Mouse (Mus musculus) bone marrow, adult 2 months (tissue): ENCODE results near the gene Gnmt. TPM values are rescaled to one million over a fixed set of nuclear protein-coding genes. Genes with fewer than 3 reads are reported as not detected.

Experiments
- H3K27ac ChIP-seq: fragments of 200-500 bp; 2 replicates; pipeline ENCODE4 v1.5.1; 2012; ENCODE audit warnings: low read depth, mild to moderate bottlenecking, control low read depth, inconsistent platforms, low read length; ENCODE audit not compliant: control insufficient read depth, poor library complexity, insufficient read depth
- H3K4me1 ChIP-seq: fragments of 200-500 bp; 2 replicates; pipeline ENCODE4 v1.6.1; 2011; ENCODE audit warnings: low read length; ENCODE audit not compliant: control insufficient read depth, insufficient read depth
- H3K4me3 ChIP-seq: fragments of 200-500 bp; replicated peaks from 2 replicates; pipeline ENCODE3; 2011; ENCODE audit warnings: mild to moderate bottlenecking, low read depth, low read length, control low read depth; ENCODE audit not compliant: control insufficient read depth
- CTCF ChIP-seq: fragments of 200-500 bp; IDR thresholded peaks from 2 replicates; pipeline ENCODE4 v1.5.1; 2011; ENCODE audit warnings: low read length, control low read depth; ENCODE audit not compliant: control insufficient read depth, insufficient read depth
- POLR2A ChIP-seq: fragments of 200-500 bp; IDR thresholded peaks from 2 replicates; pipeline ENCODE4 v1.6.1; 2011; ENCODE audit warnings: low read depth, mild to moderate bottlenecking, control low read depth, low read length, borderline replicate concordance; ENCODE audit not compliant: control insufficient read depth
- whole genome bisulfite sequencing: fragments of 180-500 bp; shearing (Covaris S2); methylation state at CpG from one replicate; pipeline ENCODE4 v1.1.7; 2018; 5-methylcytosine and 5-hydroxymethylcytosine counted together
- polyA plus RNA-seq: library from polyadenylated mRNA; stranded (reverse); fragments of >200 nt; gene quantifications from 2 replicates; pipeline ENCODE4 v1.2.4, GENCODE M21; 2011; ENCODE audit warnings: low replicate concordance; ENCODE audit not compliant: missing spikeins, insufficient read depth, insufficient read length

Gnmt gene
- polyA plus RNA-seq, 1 experiment = 2.9 TPM

DNA sequence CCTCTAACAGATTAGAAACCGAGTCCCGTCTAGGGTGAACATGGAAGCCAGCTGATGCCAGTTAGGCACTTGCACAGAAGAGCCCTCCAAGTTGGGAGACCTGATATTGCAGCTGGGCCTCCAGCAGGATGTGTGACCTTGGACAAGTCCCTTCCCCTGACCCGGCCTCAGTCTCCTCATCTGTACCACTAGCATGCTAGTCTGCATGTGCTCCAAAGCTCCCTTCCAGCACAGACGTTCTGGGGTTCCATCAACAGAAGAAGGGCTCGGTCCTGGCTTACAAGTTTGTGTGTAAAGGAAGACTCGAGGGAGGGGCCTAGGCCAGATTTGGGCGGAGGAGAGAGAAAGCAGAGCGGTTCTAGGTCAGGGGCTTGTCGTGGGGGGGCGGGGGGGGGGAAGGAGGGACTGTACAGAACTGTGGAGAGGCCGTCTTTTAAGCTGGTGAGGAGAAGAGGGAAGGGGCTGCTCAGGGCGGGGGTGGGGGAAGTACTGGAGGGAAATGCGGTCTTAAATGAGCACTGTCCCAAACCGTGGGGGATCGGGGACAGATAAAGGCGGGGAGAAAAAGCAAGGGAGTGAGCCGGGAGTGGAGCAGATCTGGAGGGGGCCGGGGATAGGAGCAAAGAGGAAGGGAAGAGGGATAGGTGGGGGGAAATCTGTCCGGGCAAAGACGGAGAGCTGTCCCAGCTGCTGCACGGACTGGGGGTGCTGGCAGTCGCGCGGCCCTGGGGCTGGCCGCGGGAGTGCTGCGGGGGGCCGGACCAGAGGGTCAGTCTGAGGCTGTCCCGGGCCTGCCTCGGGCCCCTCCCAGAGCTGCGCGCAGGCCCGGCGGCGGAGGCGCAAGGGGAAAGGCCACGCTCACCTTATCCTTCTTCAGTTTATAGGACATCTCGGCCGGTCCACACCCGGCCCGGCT lies 24.7 kb downstream of the Gnmt start:
- 4% methylated on average over 38 of the region's 41 CpGs for WGBS
- H3K27ac ChIP-seq = peak overlapping the region; percentile 81
- H3K4me3 ChIP-seq = peak overlapping the region; percentile 77
- no peak for TF ChIP-seq CTCF
- TF ChIP-seq POLR2A = no peak
- peaks cover 4% of the 10 kb centered on the region for H3K4me1 ChIP-seq

DNA sequence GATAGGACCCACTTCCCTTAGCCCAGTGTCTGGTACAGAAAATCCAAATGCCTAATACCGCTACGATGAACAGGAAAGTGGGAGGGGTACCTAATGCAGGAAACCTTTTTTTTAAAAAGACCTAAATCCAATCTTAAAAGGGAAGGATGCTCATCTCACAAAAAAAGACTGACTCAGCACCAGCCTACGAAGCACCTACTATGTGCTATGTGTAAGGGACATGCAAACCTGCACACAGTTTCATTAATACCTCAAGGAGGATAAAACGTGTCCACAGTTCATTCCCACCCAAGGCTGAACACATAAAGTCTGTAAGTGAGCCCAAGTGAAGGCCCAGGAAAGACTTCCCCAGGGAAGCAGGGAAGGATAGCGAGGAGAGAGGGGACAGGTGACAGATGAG lies 26.5 kb downstream of the Gnmt start:
- Histone ChIP-seq H3K4me1 (peaks cover 4% of the 10 kb centered on the region), H3K4me3 (no peak overlapping the region)

DNA sequence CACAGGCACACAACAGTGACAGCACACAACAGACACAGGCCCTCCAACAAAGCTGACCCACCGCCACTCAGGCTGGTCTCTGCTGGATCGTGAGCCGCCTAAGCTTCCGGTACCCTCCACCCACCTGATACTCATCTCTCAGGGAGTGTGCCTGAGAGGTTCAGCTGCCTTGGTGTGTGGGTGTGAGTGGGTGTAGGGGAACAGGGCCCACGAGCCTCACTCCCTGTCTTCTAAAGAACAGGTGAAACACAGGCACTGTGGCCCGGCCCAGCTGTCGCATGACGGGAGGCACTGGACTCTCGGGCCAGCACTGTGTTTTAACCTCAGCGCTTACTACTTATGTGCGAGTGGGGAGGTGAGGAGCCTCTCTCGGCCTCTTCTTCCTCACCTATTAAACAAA lies 26.9 kb downstream of the Gnmt start:
- WGBS = 84% methylated on average over 12 of the region's 12 CpGs
- Histone ChIP-seq H3K4me3 (no peak overlapping the region), H3K4me1 (peaks cover 4% of the 10 kb centered on the region), H3K27ac (no peak overlapping the region)
- no peak for TF ChIP-seq CTCF
- no peak for TF ChIP-seq POLR2A

More for the DNA sequence above, 26.5 kb downstream of the Gnmt start:
- no peak overlapping the region for H3K27ac ChIP-seq
- whole genome bisulfite sequencing = 85% methylated on average over 5 of the region's 5 CpGs
- no peak for TF ChIP-seq CTCF
- TF ChIP-seq POLR2A = no peak

DNA sequence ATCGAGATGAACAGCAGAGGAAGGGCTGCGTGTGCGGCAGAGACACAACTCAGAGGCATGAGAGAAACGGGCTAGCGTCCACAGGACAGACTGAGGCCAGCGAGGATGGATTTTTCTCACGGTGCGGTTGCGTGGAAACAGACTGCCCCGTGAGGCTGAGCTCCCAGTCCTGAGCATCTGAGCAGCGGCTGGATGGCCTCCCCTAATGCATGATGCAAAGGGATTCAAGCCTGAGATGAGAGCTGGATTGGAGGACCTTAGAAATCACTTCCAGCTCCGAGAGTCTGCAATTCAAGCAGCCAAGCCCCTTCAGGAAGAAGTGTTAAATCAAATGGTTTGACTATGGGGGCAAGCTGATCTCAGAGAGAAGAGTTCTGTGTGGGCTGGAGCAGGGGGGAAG lies 27.5 kb downstream of the Gnmt start:
- H3K4me1 ChIP-seq = peaks cover 4% of the 10 kb centered on the region
- WGBS = 86% methylated on average over 12 of the region's 12 CpGs

DNA sequence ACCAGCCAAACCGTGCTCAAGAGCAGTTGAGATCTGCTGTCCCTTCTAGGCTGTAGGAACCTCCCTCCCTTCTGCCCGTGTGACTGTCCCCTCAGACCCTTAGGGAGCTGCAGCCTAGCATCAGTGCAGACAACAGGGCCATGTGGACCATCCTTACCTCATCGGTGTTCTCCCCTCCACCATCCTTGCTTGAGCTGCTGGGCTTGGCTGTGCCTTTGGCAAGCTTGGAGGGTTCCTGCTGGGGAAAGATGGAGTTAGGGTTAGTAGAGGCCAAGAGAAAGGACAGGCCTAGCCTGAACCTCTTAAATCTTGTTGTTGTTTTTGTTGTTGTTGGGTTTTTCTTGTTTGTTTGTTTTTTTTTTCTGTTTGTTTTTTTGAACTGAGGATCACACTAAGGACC lies 29.1 kb downstream of the Gnmt start:
- WGBS = 80% methylated on average over 3 of the region's 3 CpGs

More for the DNA sequence above, 27.5 kb downstream of the Gnmt start:
- TF ChIP-seq CTCF (no peak), POLR2A (no peak)
- no peak overlapping the region for H3K4me3 ChIP-seq
- H3K27ac ChIP-seq = no peak overlapping the region

DNA sequence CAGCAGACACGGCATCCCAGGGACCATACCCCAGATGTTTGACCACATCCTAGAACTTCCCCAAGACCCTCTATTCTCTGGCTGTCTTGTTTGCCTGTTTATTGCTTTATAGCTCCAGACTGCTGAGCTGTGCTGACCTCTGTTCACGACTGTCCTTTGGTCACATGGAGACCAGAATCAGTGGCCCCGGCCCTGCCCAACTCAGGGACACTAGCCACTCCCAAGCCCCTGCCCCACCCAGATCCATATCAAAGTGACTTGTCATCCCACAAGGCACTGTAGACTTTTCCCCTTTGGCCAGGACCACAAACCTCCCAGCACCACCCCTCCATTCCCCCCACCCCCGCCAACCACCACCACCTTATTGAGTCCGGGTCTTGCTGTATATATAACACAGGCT lies 29.7 kb downstream of the Gnmt start:
- WGBS = 75% methylated on average over 5 of the region's 5 CpGs
- H3K4me3 ChIP-seq = no peak overlapping the region
- TF ChIP-seq CTCF (no peak), POLR2A (no peak)
- H3K4me1 ChIP-seq = peaks cover 4% of the 10 kb centered on the region
- H3K27ac ChIP-seq = no peak overlapping the region

More for the DNA sequence above, 29.1 kb downstream of the Gnmt start:
- Histone ChIP-seq H3K4me1 (peaks cover 4% of the 10 kb centered on the region), H3K4me3 (no peak overlapping the region), H3K27ac (no peak overlapping the region)
- no peak for TF ChIP-seq POLR2A
- TF ChIP-seq CTCF = no peak

DNA sequence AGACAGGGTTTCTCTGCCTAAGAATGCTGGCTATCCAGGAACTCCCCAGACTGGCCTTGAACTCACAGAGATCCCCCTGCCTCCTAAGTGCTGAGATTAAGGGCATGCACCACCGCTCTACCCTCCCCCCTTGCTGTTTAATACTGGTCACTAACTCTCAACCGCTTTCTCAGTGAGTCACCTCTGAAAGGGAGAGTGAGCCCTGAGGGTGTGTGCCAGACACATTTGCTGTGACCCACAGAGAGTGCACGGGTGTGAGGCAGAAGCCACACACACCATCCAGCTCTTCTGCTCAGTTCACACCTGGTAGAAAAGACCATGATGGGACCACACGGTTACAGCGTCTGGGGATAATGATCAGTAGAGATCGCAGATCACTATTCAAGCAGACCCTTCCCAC lies 30.5 kb downstream of the Gnmt start:
- Histone ChIP-seq H3K27ac (no peak overlapping the region), H3K4me1 (peaks cover 1% of the 10 kb centered on the region), H3K4me3 (no peak overlapping the region)
- 94% methylated on average over 6 of the region's 6 CpGs for WGBS
- TF ChIP-seq POLR2A = no peak
- TF ChIP-seq CTCF = no peak

DNA sequence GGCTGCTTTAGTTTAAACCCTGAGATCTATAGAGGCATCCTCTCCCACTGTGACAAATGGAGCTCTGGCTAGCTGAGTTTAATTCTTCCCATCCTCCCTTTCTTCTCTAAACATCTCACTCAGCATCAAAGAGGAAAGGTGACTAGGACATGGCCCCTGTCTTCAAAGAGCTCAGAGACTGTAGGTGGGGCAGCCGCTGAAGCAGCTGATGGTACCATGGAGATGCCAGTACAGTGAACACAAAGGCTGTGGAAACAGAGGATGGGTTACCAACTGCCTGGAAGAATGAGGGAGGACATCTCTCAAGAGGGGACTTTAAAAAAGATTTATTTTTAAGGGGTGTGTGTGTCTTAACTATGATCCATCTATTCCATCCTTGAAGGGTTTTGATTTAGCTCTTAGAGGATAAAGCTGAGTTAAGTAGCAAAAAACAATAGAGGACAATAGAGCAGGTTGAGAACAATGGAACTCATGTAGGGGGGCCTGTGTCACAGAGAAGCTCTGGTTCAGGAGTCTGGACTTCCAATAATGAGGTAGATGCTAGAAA lies 34.4 kb downstream of the Gnmt start:
- WGBS = 96% methylated on average over 1 of the region's 1 CpGs
- Histone ChIP-seq H3K4me3 (no peak overlapping the region), H3K4me1 (no peaks in the 10 kb centered on the region), H3K27ac (no peak overlapping the region)
- TF ChIP-seq POLR2A = no peak
- TF ChIP-seq CTCF = no peak

DNA sequence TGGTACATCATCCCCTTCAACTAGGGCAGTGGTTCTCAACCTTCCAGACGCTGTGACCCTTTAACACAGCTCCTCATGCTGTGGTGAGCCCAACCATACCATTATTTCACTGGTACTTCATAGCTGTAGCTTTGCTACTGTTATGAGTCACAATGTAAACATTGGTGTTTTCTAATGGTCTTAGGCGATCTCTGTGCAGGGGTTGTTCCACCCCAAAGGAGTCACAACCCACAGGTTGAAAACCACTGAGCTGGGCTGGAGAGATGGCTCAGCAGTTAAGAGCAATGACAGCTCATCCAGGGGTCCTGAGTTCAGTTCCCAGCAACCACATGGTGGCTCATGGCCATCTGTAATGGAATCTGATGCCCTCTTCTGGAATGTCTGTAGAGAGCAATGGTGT lies 37.6 kb downstream of the Gnmt start:
- Histone ChIP-seq H3K27ac (no peak overlapping the region), H3K4me3 (no peak overlapping the region), H3K4me1 (no peaks in the 10 kb centered on the region)
- 88% methylated on average over 2 of the region's 2 CpGs for WGBS
- TF ChIP-seq POLR2A = no peak
- no peak for TF ChIP-seq CTCF
